Mouse (Mus musculus) spleen, adult 2 months (tissue): ENCODE results near the gene Cep290.

Experiments used
- CTCF ChIP-seq: fragments of 200-500 bp; IDR thresholded peaks from 2 replicates; pipeline ENCODE4 v1.5.1; 2011; ENCODE audit warnings: mild to moderate bottlenecking, inconsistent platforms; ENCODE audit not compliant: insufficient read depth, insufficient read length, insufficient replicate concordance; ENCODE audit errors: extremely low read depth
- POLR2A ChIP-seq: fragments of 200-500 bp; IDR thresholded peaks from 2 replicates; pipeline ENCODE4 v1.6.1; 2011; ENCODE audit warnings: low read depth, low read length, inconsistent platforms

- TF ChIP-seq CTCF = no peak
- no peak for TF ChIP-seq POLR2A
Measured at GRCm38 (mm10) chr10:100598339-100598738, 111.0 kb downstream of the Cep290 start.
